Mouse (Mus musculus): Measurements from ENCODE around the gene Slc17a3. TPM values are rescaled to one million over a fixed set of nuclear protein-coding genes. Genes with fewer than 3 reads are reported as not detected.

Gene Slc17a3
- polyA plus RNA-seq, 1 experiment from 2014 or later = 0.27 TPM

DNA sequence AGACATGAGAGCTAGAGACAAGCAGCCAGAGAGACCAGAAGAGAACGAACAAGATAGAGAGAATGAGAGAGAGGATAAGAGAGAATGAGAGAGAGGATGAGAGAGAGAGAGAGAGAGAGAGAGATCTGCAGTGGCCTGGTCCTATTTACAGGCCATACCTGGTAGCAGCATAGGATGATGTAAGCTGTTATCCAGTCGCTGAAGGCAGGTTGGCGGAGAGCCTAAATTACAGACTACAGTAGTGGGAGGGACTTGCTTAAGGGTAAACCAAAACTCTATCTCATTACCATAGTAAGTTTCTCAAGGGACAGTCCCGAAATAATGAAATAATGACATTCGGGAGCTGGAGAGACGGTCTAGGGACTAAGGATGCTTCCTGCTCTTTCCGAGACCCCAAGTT is 28.2 kb downstream of the Slc17a3 start, which contains the start of gene Slc17a1:
Gene Slc17a1 (plus strand): TSS at position 346 of the 400 bp plus-strand sequence.
- Histone ChIP-seq H3K4me2 (ENCODE audit: low read depth, low read length) (no peak within 1 kb of the TSS), H3K4me1 (ENCODE audit: control insufficient read depth, insufficient read depth, low read length) (no peaks in the 10 kb centered on the region), H3K4me3 (replicated peaks; ENCODE audit: low read length) (no peak within 1 kb of the TSS), H3K9me3 (replicated peaks; ENCODE audit: control insufficient read depth, low read length) (no peaks in the 10 kb centered on the region), H3K9ac (ENCODE audit: low read length) (no peak within 1 kb of the TSS), H3K36me3 (ENCODE audit: control insufficient read depth, insufficient read depth, low read length) (no peaks in the 10 kb centered on the region), H3K27ac (ENCODE audit: low read length) (no peak within 1 kb of the TSS), H3K27me3 (ENCODE audit: control insufficient read depth, insufficient read depth, low read length) (no peaks in the 10 kb centered on the region)
- ATAC-seq (ENCODE audit: insufficient read depth, low FRiP score) = no peak
- 85% methylated on average over 7 of the region's 7 CpGs for WGBS

DNA sequence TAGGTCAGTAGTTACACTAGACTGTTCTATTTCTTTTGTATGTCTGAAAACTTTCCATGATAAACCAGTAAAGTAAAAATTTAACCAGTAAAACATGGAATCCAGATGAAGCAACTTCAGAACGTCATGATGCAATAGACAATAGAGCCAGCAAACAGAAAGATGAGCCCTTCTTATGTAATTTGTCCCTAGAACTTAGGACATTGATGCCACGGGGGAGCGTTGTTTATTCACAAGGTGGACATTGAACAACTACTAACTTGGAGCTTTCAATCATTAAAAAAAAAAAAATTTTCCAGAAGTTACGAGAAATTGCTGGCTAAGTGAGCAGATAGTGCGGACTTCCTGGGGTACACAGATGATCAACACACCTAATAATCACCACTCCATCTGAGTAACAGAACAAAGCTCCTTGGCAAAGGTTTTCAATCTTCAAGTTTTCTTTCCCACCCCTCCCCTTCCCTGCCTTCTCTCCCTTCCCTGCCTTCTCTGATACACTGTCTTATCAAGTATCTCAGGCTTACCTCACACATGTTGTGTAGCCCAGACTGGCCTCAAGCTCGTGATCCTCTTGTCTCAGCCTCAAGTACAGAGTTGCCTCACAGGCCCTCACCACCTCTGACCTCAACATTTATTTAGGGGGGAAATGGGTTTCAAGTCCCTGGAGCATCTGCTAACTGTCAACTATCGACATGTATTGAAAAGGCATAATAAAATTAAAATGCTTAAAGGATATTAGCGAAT is 29.7 kb downstream of the Slc17a3 start:
- no peak overlapping the region for H3K4me2 ChIP-seq (ENCODE audit: low read depth, low read length)
- no peak overlapping the region for H3K27ac ChIP-seq (ENCODE audit: low read length)
- H3K9ac ChIP-seq (ENCODE audit: low read length) = no peak overlapping the region
- no peaks in the 10 kb centered on the region for H3K27me3 ChIP-seq (ENCODE audit: control insufficient read depth, insufficient read depth, low read length)
- no peaks in the 10 kb centered on the region for H3K9me3 ChIP-seq (replicated peaks; ENCODE audit: control insufficient read depth, low read length)
- H3K4me1 ChIP-seq (ENCODE audit: control insufficient read depth, insufficient read depth, low read length) = no peaks in the 10 kb centered on the region
- H3K4me3 ChIP-seq (replicated peaks; ENCODE audit: low read length) = no peak overlapping the region
- H3K36me3 ChIP-seq (ENCODE audit: control insufficient read depth, insufficient read depth, low read length) = no peaks in the 10 kb centered on the region
- WGBS = 84% methylated on average over 8 of the region's 8 CpGs
- no peak for ATAC-seq (ENCODE audit: insufficient read depth, low FRiP score)

DNA sequence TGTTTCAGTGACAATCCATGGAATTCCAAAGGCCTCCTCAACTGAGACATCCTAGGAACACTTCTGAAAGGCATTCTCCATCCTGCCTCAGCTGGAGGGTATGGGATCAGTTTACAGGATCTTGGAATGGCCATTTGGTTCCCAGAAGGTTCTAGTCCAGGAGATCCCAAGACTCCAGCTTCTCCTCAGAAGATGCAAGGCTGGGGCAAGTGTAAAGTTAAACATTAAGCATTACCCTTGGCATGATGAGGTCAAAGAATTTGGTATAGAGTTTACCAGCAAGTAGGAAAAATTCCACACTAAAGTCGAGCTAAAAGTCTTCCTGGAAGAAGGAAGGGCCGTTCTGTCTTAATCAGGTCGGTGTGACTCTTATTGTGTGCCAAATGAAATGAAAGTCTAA is 30.8 kb downstream of the Slc17a3 start:
- H3K27me3 ChIP-seq (ENCODE audit: control insufficient read depth, insufficient read depth, low read length) = no peaks in the 10 kb centered on the region
- no peak overlapping the region for H3K9ac ChIP-seq (ENCODE audit: low read length)
- H3K36me3 ChIP-seq (ENCODE audit: control insufficient read depth, insufficient read depth, low read length) = no peaks in the 10 kb centered on the region
- 66% methylated on average over 3 of the region's 3 CpGs for WGBS
- no peaks in the 10 kb centered on the region for H3K4me1 ChIP-seq (ENCODE audit: control insufficient read depth, insufficient read depth, low read length)
- ATAC-seq (ENCODE audit: insufficient read depth, low FRiP score) = no peak
- H3K27ac ChIP-seq (ENCODE audit: low read length) = no peak overlapping the region
- H3K4me3 ChIP-seq (replicated peaks; ENCODE audit: low read length) = no peak overlapping the region
- no peaks in the 10 kb centered on the region for H3K9me3 ChIP-seq (replicated peaks; ENCODE audit: control insufficient read depth, low read length)
- no peak overlapping the region for H3K4me2 ChIP-seq (ENCODE audit: low read depth, low read length)

DNA sequence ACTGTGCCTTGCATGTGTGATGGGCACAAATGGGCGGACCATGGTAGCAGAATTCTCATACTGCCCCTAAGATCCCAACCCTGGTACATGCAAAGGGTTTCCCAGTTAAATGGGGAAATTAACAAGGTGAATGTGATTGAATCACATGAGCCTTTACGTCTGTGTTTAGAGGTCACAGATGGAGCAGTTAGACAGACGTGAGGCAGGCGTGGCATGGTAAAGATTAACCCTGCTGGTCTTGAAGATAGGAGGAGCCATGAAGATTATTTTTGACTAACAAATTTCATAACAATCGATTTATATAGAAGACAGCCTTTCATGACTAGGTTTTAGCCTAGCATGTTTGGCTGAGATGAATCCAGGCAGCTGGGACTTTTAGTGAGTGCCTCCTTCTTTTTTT is 33.9 kb downstream of the Slc17a3 start:
- H3K4me3 ChIP-seq (replicated peaks; ENCODE audit: low read length) = no peak overlapping the region
- no peak overlapping the region for H3K27ac ChIP-seq (ENCODE audit: low read length)
- H3K9ac ChIP-seq (ENCODE audit: low read length) = no peak overlapping the region
- H3K4me1 ChIP-seq (ENCODE audit: control insufficient read depth, insufficient read depth, low read length) = no peaks in the 10 kb centered on the region
- no peaks in the 10 kb centered on the region for H3K9me3 ChIP-seq (replicated peaks; ENCODE audit: control insufficient read depth, low read length)
- no peak overlapping the region for H3K4me2 ChIP-seq (ENCODE audit: low read depth, low read length)
- no peaks in the 10 kb centered on the region for H3K27me3 ChIP-seq (ENCODE audit: control insufficient read depth, insufficient read depth, low read length)
- no peak for ATAC-seq (ENCODE audit: insufficient read depth, low FRiP score)
- H3K36me3 ChIP-seq (ENCODE audit: control insufficient read depth, insufficient read depth, low read length) = no peaks in the 10 kb centered on the region
- WGBS = 59% methylated on average over 5 of the region's 5 CpGs

DNA sequence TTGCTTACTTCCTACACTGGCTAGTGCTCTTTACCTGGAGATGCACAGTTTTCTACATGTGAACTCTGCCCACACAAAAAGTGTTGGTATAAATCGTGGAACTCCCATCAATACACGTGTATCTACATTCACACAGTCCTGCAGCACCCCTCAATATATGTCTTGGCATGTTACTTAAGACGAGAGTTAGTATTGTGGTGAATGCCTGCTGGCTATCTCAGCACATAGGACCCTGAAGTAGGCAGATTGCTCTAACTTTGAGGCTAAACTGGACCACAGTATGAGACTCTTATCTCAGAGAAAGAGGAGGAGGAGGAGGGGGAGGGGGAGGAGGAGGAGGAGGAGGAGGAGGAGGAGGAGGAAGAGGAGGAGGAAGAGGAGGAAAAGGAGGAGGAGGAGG is 39.9 kb downstream of the Slc17a3 start:
- Histone ChIP-seq H3K36me3 (ENCODE audit: control insufficient read depth, insufficient read depth, low read length) (no peaks in the 10 kb centered on the region), H3K9me3 (replicated peaks; ENCODE audit: control insufficient read depth, low read length) (no peaks in the 10 kb centered on the region), H3K4me2 (ENCODE audit: low read depth, low read length) (no peak overlapping the region), H3K4me1 (ENCODE audit: control insufficient read depth, insufficient read depth, low read length) (no peaks in the 10 kb centered on the region), H3K27me3 (ENCODE audit: control insufficient read depth, insufficient read depth, low read length) (no peaks in the 10 kb centered on the region), H3K9ac (ENCODE audit: low read length) (no peak overlapping the region), H3K27ac (ENCODE audit: low read length) (no peak overlapping the region), H3K4me3 (replicated peaks; ENCODE audit: low read length) (no peak overlapping the region)
- no peak for ATAC-seq (ENCODE audit: insufficient read depth, low FRiP score)
- WGBS = 70% methylated on average over 3 of the region's 3 CpGs

DNA sequence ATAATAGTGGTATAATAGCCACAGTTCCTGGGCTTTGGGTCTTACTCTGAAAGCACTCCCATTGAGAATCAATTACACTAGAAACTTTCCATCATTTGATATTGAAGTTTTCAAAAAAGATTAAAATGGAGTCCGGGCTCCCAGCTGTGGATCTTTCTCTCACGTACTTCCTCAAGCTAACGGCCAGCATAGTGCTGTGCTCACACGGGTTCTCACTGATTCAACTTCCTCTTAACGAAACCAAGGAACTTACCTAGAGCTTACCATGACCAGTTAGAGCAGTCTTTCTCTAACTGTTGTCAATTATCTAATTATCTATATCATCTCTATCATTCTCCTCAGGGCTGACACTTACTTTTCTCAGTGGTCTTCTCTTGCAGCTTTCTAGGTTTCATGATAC is 40.4 kb downstream of the Slc17a3 start:
- Histone ChIP-seq H3K27me3 (ENCODE audit: control insufficient read depth, insufficient read depth, low read length) (no peaks in the 10 kb centered on the region), H3K9me3 (replicated peaks; ENCODE audit: control insufficient read depth, low read length) (no peaks in the 10 kb centered on the region), H3K9ac (ENCODE audit: low read length) (no peak overlapping the region), H3K4me1 (ENCODE audit: control insufficient read depth, insufficient read depth, low read length) (no peaks in the 10 kb centered on the region), H3K4me3 (replicated peaks; ENCODE audit: low read length) (no peak overlapping the region), H3K36me3 (ENCODE audit: control insufficient read depth, insufficient read depth, low read length) (no peaks in the 10 kb centered on the region), H3K4me2 (ENCODE audit: low read depth, low read length) (no peak overlapping the region), H3K27ac (ENCODE audit: low read length) (no peak overlapping the region)
- ATAC-seq (ENCODE audit: insufficient read depth, low FRiP score) = no peak
- WGBS = 78% methylated on average over 5 of the region's 5 CpGs

DNA sequence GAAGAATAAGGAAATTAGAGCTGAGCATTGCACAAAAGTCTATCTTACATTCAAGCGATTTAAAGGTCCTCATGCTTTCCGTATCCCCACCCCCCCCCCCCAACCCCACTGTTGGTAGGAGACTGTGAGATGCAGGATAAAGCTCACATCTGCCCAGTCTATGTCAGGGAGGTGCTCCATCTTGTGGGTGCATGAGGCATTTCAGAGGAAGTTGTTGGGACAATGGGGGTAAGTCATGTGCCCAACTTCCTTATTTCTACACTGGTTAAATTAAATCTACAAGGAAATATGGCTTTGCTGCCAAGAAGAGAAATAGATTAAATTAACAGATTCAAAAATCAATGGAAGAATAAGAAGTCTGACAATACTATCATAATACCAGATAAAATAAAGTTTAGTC is 46.3 kb downstream of the Slc17a3 start:
- no peak for ATAC-seq (ENCODE audit: insufficient read depth, low FRiP score)
- H3K4me3 ChIP-seq (replicated peaks; ENCODE audit: low read length) = no peak overlapping the region

DNA sequence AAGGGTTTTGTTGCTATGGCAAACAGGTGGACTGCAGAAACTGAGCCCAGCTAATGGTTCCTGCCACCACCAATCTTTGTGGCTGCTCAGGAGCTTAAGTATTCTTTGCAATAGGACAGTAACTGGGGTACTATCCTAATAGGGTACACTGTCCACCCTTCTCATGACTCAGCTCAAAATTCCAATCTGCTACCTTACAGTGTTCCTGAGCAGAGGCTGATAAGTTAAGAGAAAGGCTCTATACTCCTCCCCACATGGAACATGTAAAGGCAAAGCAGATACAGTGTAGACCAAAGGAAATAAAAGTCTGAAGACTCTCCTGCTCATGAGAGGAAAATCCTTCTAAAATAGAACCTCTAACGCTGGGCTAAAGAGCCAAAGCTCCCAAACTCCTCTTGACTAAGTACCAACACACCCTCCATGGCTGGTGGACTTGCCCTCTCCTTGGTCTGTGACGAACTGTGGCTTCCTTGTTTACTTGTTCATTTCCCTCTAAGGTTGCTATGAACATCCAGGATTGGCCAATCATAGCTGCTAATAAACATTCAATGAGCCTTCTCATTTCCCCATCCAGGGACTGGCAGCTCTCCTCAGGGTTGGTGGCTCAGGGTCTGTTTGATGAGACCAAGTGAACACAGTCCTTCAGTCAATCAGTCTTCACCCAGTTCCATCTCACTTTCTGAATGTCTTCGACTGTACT is 47.9 kb downstream of the Slc17a3 start:
- H3K27me3 ChIP-seq (ENCODE audit: control insufficient read depth, insufficient read depth, low read length) = no peaks in the 10 kb centered on the region
- no peaks in the 10 kb centered on the region for H3K9me3 ChIP-seq (replicated peaks; ENCODE audit: control insufficient read depth, low read length)
- no peak overlapping the region for H3K4me2 ChIP-seq (ENCODE audit: low read depth, low read length)
- no peak overlapping the region for H3K27ac ChIP-seq (ENCODE audit: low read length)
- no peak for ATAC-seq (ENCODE audit: insufficient read depth, low FRiP score)
- WGBS = 76% methylated on average over 3 of the region's 3 CpGs
- H3K4me1 ChIP-seq (ENCODE audit: control insufficient read depth, insufficient read depth, low read length) = no peaks in the 10 kb centered on the region
- H3K36me3 ChIP-seq (ENCODE audit: control insufficient read depth, insufficient read depth, low read length) = no peaks in the 10 kb centered on the region
- no peak overlapping the region for H3K9ac ChIP-seq (ENCODE audit: low read length)
- no peak overlapping the region for H3K4me3 ChIP-seq (replicated peaks; ENCODE audit: low read length)

More for the DNA sequence above, 46.3 kb downstream of the Slc17a3 start:
- no peaks in the 10 kb centered on the region for H3K36me3 ChIP-seq (ENCODE audit: control insufficient read depth, insufficient read depth, low read length)
- H3K27ac ChIP-seq (ENCODE audit: low read length) = no peak overlapping the region
- no peaks in the 10 kb centered on the region for H3K9me3 ChIP-seq (replicated peaks; ENCODE audit: control insufficient read depth, low read length)
- no peak overlapping the region for H3K4me2 ChIP-seq (ENCODE audit: low read depth, low read length)
- no peaks in the 10 kb centered on the region for H3K4me1 ChIP-seq (ENCODE audit: control insufficient read depth, insufficient read depth, low read length)
- no peak overlapping the region for H3K9ac ChIP-seq (ENCODE audit: low read length)
- 35% methylated on average over 2 of the region's 2 CpGs for WGBS
- H3K27me3 ChIP-seq (ENCODE audit: control insufficient read depth, insufficient read depth, low read length) = no peaks in the 10 kb centered on the region

DNA sequence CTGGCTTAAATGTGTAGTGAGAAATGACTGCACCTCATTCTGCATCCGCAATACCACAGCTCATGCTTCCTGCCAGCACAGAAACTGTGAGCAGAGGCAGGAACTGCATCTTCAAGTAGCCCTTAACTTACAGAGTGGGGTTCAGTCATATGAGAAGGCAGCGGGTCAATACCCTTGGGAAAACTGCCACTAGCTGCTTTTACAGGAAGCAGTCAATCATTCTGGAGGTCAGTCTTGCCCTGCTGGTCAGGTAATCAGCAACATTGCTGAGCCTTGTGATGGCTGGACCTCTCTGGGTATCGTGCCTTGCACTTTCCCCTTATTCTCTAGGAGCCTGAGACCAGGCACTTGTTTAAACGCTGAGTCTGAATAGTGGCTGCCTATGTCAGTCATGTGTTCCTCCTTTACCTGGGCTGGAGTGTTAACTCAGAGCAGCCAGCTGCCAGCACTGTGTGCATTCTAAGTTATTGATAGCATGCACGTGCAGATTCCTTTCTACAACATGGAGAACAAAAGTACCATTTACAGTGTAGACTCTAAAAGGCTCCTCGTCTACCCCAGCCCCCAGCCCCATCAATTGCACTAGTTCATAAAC is 49.9 kb downstream of the Slc17a3 start:
- H3K4me2 ChIP-seq (ENCODE audit: low read depth, low read length) = no peak overlapping the region
- 36% methylated on average over 6 of the region's 6 CpGs for WGBS
- no peak for ATAC-seq (ENCODE audit: insufficient read depth, low FRiP score)
- no peaks in the 10 kb centered on the region for H3K36me3 ChIP-seq (ENCODE audit: control insufficient read depth, insufficient read depth, low read length)
- no peak overlapping the region for H3K4me3 ChIP-seq (replicated peaks; ENCODE audit: low read length)
- no peak overlapping the region for H3K9ac ChIP-seq (ENCODE audit: low read length)
- H3K4me1 ChIP-seq (ENCODE audit: control insufficient read depth, insufficient read depth, low read length) = no peaks in the 10 kb centered on the region
- H3K27me3 ChIP-seq (ENCODE audit: control insufficient read depth, insufficient read depth, low read length) = no peaks in the 10 kb centered on the region
- no peak overlapping the region for H3K27ac ChIP-seq (ENCODE audit: low read length)
- no peaks in the 10 kb centered on the region for H3K9me3 ChIP-seq (replicated peaks; ENCODE audit: control insufficient read depth, low read length)
